Mouse (Mus musculus) spleen, embryonic (tissue): ENCODE results near the gene Snai1.

Experiments
- CTCF ChIA-PET: fragments of 350-600 bp; sonication (Branson Sonifier 250); formaldehyde crosslinking; loops from one replicate; lab custom pipeline; 2022; lab: Charles Lee

The Snai1 gene

DNA sequence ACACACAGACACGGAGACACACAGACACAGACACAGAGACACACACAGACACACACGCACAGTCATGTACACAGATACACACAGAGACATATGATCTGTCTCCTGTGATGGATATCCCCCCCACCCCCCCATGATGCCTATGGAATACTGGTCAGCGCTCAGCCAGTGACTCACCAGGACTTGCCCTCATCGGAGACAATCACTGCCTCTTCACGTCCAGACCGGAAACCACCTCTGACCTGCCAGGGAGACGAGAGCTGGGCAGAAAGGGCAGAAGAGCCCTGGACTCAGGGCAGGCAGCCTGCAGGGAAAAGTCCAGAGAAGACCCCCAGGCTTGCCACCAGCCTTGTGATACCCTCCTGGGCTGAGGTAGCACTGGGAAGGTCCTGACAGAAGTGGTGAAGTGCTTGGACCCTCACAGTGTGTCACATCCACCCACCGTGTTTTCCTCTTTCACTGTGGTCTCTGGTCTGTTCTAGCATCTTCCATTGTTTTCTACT lies 38.2 kb downstream of the Snai1 start:
- CTCF ChIA-PET = no interaction called here

DNA sequence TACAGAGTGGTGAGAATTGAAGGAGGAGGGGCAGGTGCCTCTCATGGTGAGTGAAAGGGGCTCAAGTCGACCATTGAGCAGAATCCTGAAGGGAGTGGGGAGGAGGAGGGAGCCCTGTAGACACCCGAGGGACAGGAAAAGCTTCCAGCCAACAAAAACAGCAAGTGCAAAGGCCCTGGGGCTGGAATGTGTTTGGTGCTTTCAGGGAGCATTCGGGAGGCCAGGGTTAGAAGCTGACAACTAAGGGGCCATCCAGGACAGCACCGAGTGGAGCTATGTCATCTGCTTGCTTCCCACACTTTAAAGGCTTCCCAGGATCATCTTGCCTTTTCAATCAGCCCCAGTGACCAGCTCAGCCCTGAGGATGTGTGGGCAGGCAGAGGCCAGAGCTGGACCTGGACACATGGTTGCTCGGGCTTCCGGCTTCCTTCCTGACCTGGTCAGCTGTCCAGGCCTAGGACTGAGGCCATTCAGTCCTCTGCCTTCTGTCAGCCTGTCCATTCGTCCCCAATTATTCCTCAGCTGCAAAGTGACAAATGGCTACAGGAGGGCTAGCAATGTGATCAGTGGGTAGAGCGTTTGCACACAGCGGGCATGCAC lies 39.3 kb downstream of the Snai1 start:
- CTCF ChIA-PET = interaction anchor here (0.6 to 1.1 kb wide), 2 partner anchors 39 to 410 kb away, joined by 4 to 6 read pairs; partner anchors contain the start of gene Snai1

DNA sequence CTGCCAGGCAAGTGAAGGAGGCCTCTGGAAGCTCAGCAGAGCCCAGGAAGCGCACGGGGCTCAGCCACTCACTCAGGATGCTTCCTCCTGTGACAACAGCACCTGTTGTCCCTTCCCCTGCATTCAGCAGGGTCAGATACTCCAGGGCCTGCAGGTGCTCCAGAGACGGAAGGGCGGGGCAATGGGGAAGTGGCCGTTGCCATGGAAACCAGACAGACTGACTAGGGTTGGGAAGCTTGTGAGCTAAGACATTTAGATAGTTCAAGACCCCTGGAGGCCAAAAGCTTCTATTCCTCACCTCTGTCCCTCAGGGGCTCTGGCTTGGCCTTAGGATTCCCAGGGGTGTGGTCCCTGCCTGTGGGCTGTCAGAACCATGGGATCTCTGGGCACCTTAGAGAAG lies 40.5 kb downstream of the Snai1 start:
- CTCF ChIA-PET = no interaction called here

DNA sequence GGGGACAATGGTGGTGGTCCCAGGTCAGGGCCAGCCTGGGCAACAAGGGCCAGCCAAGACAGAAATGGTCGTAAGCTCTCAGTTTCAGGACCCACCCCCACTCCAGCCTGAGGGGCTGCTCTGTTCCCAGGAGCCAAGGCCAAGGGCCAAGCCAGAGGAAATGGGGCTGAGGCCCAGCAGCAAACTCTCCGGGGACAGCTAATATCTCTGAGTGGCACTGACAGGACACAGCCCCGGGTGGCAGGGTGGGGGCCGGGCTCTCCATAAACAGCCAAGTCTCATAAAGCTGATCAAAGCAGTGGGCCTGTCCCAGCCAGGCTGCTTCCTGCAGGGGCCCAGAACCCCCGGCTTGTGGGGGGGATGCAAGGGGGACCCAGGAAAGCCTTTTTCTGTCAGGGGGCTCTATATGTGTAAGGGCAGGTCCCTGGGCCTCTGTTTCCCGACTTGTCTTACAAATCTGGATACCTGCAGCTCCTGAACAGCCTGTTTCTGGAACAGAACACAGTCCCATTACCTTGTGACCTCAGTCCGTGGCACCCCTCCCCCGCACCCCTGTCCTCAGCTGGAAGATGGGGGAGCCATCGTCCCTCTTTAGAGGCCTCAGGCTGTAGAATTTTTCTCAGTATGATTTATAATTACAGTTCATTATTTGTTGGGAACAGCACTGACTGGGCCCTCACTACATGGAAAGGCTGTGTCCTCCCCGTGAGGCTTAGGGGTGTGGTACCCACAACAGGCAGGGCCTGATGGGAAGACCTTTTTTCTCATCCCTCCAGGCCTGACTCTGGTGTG lies 45.4 kb downstream of the Snai1 start:
- CTCF ChIA-PET = interaction anchor here (0.5 kb wide), 1 partner anchor 17 kb away, joined by 3 read pairs; no protein-coding TSS in a partner anchor

DNA sequence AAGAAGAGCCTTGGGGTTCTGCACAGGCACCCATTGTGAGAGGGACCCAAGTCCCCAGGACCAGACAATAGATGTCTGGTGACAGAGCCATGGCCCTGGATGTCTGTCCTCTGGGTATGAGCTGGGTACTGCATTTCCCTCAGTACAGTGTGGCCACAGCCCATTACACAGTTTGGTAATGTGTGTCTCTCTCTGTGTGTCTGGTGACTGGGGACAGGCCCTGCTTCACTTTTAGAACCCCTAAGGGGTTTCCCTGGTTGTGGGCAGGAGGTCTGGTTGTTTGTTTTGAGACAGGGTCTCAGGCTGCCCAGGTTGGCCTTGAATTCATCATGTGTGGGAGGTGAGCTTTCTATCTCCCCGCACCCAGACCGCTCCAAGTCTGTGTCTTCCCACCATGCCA lies 47.3 kb downstream of the Snai1 start:
- CTCF ChIA-PET = interaction anchor here (0.6 to 0.8 kb wide), 2 partner anchors 20 to 58 kb away, joined by 5 to 12 read pairs; no protein-coding TSS in a partner anchor

DNA sequence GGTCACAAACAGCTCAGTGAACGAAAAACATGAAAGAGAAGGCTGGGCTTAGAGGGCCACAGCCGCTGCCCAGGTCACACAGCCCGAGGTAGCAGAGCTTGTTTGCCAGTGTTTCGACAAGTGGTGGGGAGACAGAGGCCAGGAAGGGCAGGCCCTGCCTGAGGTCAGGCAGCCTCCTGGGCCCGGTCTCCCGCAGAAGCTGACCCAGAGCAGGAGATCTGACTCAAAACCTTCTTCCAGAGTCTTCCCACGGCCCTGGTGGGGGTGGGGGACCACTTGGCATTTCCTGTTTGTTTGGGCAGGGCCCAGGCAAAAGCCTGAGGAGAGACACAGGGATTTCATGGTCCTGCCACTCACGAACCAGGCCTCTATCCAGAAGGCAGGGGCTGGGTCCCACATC lies 48.0 kb downstream of the Snai1 start:
- CTCF ChIA-PET = no interaction called here

DNA sequence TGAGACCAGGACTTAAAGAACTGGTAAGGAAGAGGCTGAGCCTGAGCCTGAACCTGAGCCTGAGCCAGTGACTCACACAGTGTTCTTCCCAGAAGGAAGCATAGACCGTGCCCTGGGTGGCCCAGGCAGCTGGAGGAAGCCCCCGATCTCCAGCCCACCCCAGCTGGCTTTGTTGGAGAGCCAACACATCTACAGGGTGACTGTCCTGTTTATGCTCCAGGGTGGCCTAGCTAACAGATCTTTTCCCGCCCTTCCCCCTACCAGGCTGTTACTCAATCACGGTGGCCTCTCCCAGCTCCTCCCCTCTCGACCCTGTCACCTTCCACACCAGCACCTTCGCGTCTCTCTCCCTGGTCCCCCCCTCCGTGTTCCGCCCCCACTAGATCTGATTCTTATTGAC lies 49.0 kb downstream of the Snai1 start:
- CTCF ChIA-PET = no interaction called here

DNA sequence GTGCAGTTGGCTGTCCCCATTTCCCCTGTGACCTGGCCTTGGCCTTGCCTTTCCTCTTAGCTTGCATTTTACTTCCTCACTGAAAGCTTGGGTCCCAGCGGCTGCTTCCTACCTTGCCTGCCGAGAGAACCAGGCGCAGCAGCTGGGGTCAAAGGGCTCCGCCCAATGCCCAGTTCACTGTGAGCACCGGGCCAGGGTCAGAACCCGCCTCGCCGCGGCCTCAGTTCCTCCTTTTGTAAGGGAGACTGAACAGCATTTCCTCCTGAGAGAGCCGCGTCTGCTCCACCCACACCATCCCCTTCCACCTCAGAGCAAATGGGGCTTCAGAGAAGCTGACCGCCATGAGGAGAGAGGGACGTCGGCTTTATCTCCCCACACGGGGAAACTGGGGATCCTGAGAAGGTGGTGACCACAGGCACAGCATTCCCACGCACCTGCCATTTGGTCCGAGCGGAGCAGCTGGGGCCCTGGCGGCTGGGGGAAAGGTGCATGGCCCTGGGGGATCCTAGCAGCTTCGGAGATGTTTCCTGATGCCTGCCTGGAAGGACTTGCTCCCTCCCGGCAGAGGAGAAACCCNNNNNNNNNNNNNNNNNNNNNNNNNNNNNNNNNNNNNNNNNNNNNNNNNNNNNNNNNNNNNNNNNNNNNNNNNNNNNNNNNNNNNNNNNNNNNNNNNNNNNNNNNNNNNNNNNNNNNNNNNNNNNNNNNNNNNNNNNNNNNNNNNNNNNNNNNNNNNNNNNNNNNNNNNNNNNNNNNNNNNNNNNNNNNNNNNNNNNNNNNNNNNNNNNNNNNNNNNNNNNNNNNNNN lies 51.0 kb downstream of the Snai1 start:
- CTCF ChIA-PET = no interaction called here
